Mouse (Mus musculus): ENCODE results near the gene Proser3.

The Proser3 gene

DNA sequence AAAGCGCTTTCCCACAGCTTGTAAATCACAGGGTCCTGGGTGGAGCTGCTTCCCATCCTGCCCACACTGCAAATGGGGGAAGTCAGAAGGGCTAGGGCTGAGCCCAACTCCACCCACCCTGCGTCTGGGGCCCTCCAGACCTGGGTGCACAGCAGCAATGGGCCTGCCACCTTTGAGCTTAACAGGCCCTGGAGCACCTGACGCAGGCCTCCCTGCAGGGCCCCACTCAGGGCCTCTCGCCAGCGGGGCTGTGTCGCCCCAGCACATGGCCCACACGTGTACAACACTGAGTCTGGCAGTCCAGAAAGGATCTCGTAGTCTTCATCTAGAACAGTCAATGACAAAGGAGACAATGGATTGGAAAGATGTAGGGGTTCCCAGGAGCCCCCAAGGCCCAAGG is 27.9 kb upstream of the Proser3 start:
- DNase-seq (ENCODE audit: low spot score): no peak

DNA sequence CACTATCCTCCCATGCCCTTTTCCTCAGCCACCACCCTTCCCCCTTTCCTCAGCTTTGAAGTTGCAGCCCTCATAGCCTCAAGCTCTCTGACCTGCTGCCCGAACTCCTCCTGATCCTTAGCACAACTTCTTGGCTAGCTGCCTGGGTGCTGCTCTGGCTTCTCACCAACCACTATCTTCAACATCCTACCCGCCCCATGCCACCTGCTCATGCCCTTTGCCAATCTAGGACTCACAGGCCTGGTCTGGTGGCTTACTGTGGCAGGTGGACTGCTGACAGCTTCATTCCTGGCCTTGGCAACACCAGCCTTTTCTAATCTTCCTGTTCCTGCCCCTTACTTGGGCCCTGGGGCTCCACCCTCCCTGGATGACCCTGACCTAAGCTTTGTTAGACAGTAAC is 20.9 kb upstream of the Proser3 start:
- no peak for DNase-seq (ENCODE audit: low spot score)

GRCm38 (mm10) chr7:30572389-30572788 is 20.3 kb upstream of the Proser3 start:
- DNase-seq (ENCODE audit: low spot score): no peak

DNA sequence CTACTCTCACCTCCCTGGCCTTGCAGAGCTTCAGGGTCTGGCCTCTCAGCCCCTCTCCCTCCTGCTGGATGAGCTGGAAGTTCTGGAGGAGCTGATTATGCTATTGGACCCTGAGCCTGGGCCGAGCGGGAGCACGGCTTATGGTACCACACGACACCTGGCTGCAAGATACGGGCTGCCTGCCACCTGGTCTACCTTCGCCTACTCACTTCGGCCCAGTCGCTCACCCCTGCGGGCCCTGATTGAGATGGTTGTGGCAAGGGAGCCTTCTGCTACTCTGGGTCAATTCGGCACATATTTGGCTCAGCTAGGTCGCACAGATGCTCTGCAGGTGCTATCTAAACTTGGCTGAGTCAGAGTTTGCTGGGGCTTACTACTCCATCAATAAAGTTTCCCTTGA is 15.5 kb upstream of the Proser3 start:
- DNase-seq (ENCODE audit: low spot score): no peak

GRCm38 (mm10) chr7:30566033-30566432 is 13.9 kb upstream of the Proser3 start:
- no peak for DNase-seq (ENCODE audit: low spot score)

- peak; percentile 29 for DNase-seq (ENCODE audit: low spot score)
Measured at GRCm38 (mm10) chr7:30564970-30565571, 13.0 kb upstream of the Proser3 start, which contains the start of gene Igflr1. Igflr1 (plus strand) TSS chr7:30565427.

GRCm38 (mm10) chr7:30563906-30564280 is 11.8 kb upstream of the Proser3 start:
- DNase-seq (ENCODE audit: low spot score): peak; percentile 84

- peak; percentile 96 for DNase-seq (ENCODE audit: low spot score)
Measured at GRCm38 (mm10) chr7:30563117-30563905, 11.2 kb upstream of the Proser3 start, which contains the start of the genes U2af1l4, Gm49396 and Psenen. U2af1l4 (plus strand) TSS chr7:30563301. Gm49396 (plus strand) TSS chr7:30563344. Psenen (minus strand) TSS chr7:30563627.

GRCm38 (mm10) chr7:30562526-30563116 is 10.5 kb upstream of the Proser3 start:
- no peak for DNase-seq (ENCODE audit: low spot score)

DNA sequence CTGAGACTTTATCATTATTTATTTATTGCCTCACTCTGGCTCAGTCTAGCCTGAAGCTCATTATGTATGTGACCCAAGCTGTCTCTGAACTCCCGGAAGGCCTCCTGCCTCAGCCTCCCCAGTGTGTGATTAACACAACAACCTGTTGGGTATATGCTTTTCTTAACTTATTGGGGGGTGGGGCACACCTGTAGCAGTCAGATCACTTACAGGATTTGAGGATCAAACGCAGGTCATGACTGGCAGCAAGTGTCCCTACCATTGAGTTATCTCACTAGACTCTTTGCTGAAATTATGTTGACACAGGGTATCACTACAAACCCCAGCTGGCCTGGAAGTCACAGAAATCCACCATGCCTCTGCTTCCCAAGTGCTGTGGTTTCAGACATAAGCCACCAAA is 8.2 kb upstream of the Proser3 start:
- DNase-seq (ENCODE audit: low spot score): no peak

DNA sequence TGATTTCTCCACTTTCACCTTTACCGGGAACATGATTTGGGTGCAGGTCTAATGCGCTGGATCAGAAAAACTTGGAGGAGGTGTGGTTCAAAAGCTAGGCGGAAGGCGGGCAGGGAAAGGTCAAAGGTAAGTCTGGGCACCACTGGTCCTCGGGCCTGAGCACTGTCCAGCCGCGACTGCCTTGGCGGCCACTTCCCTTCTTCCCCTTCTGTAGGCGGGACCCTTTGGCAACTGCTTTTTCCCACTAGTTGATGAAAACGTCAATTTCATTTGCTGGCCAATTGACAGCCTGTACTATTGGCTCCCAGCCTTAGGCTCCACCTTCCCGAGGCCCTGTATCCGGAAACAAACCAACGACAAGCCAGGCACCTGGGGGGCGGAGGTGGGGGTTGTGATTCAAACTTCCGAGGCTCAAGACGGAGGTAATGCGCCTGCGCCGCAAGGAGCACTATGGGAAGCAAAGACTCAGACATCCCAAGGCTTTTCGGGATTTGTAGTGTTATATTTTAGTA is 7.4 kb upstream of the Proser3 start, which contains the start of gene Lin37:
Lin37 (minus strand) TSS at position 396 of the 512 bp plus-strand sequence.
- peak; percentile 90 for DNase-seq (ENCODE audit: low spot score)

- no peak for DNase-seq (ENCODE audit: low spot score)
Measured at GRCm38 (mm10) chr7:30558656-30559442, 6.8 kb upstream of the Proser3 start.

DNA sequence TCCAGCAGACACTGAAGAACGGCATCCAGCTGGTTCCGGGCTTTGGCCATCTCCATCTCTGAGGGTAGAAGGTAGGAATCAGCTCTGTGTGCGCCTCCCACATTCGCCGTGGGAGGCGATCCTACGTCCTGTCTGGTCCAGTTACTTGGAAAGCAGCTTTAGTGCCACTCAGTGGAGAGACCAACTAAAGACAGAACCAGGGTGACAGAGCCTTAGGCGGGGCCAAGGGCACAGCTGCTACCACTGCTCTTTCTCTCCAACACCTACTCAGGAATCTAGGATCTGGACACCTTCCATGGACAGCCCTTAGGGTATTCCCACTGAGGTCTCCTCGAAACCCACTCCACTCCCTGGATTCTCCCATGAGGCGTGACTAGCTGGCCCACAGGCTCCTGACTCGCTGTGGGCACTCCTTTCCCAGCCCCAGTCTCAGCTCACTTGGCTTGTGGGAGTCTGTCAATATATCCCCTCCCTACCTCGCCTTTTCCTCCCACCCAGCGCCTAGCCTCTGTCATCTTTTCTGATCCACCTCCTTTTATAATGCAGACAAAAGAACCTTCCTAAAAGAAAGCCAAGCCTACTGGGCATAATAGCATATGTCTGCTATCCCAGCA is 5.9 kb upstream of the Proser3 start:
- DNase-seq (ENCODE audit: low spot score): no peak

- DNase-seq (ENCODE audit: low spot score): peak; percentile 29
Measured at GRCm38 (mm10) chr7:30556894-30557536, 4.9 kb upstream of the Proser3 start.

DNA sequence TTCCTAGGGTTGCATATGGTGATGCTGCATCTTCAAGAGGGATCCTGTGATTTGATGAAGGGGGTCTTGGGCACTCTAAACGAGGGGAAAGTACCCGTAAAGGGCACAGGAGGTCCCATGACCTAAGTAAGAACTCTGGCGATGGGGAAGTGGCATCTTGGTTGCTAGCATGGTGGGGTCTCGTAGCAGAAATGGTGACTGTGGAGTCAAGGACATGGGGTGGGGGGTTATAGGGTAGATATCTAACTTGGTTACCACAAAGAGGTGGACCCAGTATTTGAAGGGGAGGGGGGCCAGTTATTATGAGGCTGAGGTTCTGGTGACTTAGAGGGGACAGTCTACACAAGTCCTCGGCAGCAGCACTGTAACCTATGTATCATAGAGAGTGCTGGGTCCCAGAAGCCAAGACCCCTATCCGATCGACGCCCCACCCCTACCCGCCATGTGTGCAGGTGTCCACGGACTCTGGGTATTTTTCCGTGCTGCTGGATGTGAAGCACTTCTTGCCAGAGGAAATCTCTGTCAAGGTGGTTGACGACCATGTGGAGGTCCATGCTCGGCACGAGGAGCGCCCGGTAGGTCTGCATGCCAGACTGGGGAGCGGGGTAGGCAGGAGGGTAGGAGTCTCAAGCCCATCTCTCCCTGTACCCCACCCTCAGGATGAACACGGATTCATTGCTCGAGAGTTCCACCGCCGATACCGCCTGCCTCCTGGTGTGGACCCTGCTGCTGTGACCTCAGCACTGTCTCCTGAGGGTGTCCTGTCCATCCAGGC is 1.9 kb upstream of the Proser3 start:
- DNase-seq (ENCODE audit: low spot score): no peak

DNA sequence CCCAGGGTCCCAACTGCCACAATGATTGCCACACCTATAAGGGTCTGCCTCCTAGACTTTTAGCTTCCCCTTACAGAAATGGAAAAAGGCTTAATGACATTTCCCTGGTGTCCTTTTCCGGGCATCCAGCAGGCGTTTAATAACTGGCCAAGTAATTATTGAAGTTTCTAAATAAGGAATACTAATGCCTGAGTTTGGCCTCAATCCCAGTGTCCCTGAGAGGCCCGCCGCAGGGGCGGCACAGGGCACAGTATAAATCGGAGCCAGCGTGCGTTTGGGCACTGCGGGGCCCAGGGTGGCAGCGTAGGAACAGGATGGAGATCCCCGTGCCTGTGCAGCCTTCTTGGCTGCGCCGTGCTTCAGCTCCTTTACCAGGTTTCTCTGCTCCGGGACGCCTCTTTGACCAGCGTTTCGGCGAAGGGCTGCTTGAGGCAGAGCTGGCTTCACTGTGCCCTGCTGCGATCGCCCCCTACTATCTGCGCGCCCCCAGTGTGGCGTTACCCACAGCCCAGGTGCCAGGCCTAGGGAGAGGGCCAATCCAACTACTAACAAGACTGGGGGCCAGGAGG is 1.0 kb upstream of the Proser3 start:
- DNase-seq (ENCODE audit: low spot score): no peak

DNA sequence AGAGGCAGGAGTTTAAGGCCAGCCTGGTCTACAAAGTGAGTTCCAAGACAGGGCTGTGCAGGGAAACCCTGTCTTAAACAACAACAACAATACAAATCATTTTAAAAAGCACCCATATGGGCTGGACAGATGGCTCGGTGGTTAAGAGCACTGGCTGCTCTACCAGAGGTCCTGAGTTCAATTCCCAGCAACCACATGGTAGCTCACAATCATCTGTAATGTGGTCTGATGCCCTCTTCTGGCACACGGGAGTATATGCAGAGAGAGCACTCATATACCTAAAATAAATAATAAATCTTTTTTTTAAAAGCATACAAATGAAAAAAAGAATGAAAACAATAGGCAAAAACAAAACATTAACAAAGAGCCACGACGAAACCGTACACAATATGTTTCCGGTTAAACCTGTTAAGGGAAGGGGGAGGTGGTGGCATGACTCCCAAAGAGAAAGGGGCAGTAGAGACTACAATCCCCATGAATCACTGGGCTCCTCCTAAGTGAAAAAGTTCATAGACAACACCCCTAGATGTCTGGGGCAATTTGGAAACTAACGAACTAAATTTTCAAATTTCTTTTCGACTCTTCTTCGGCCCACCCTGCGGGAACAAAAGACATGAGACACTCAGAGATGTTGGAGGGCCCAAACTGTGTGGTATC is 526 bp downstream of the Proser3 start:
- no peak for DNase-seq (ENCODE audit: low spot score)

GRCm38 (mm10) chr7:30550603-30551002 is 1.5 kb downstream of the Proser3 start:
- DNase-seq (ENCODE audit: low spot score): no peak

DNA sequence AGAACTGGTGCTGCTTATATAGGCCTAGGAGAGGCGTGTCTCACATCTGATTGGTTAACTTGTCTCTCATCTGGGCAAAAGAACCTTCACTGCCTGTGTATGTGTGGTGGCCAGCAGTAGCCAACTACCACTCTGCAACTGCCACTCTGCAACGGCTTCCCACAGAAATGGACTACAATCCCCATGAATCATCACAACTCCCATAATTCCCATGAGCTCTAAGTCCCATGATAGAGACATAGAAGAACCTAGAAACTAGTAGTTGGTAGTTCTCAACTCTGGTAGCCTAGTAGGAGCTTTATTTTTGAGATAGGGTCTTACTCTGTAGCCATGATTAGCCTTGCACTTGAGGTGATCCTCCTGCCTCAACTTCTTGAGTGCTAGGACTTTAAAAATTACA is 2.2 kb downstream of the Proser3 start:
- no peak for DNase-seq (ENCODE audit: low spot score)
